Comparison of ENCODE assay signal across 8 mouse cellular contexts in the genomic region with DNA sequence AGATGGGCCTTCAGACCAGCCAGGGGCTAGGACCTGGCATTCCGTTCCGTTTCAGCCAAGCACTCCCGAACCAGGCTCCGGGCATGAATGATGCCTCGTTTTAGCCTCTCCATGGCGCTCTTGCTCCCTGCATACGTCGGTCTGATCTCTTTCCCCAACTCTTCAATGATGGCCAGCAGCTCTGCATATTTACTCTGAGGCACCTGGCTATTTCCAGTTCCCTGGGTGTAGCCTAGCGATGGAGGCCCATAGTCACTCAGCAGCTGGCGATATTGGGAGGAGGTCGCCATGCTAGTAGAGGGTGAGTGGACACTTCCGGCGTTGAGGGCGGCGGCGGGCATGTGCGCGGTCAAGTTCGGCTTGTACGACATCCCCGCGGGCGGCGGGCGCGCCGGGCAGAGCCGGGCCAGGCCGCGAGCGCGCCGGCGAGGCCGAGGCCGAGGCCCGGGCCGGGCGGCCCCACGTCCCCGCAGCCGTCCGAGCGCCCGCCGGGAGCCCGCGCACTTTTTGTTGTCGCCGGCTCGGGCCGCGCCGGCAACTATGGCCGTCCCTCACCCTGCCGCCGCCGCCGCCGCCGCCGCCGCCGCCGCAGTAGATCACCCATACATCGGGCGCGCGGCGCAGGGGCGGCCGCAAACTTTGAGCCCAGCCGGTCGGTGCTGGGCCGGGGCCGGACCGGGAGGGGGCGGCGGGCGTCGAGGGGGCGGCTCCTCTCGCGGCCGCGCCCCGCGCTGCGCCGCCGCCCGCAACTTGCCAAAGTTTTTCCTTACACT. TPM values are rescaled to one million over a fixed set of nuclear protein-coding genes. Genes with fewer than 3 reads are reported as not detected.
DNase-seq lines count a peak whose midpoint lies in the region; ATAC-seq and TF ChIP-seq lines count a peak whose summit lies in the region.
"Not testable (repeated sequence)": the region's sequence is repeated elsewhere in the genome, so short reads cannot be mapped to it uniquely, and the experiment has no call there.

A gene (plus strand): TSS at position 162 of the 773 bp plus-strand sequence.
A gene (minus strand): TSS at position 677 of the 773 bp plus-strand sequence.

- peak; percentile 71 for ATAC-seq in forebrain, postnatal 0 days
- ATAC-seq in kidney, postnatal 0 days (replicated peaks; ENCODE audit: low FRiP score, low read depth): peak; percentile 87
- peak; percentile 81 for ATAC-seq in liver, embryonic 16.5 days (ENCODE audit: low read depth)
- ATAC-seq in midbrain, embryonic 12.5 days (ENCODE audit: low FRiP score, low read depth): peak; percentile 82

- H3K27me3 ChIP-seq in E14TG2a.4 (ENCODE audit: insufficient read depth, low read length); kidney, postnatal 0 days (ENCODE audit: insufficient read depth, low read length); spleen, adult 2 months (ENCODE audit: control insufficient read depth, insufficient read depth, low read length): not testable (repeated sequence)
- H3K27me3 ChIP-seq in forebrain, postnatal 0 days (ENCODE audit: insufficient read depth, low read length): peaks cover 14% of the 10 kb centered on the region
- H3K27me3 ChIP-seq in hindbrain, embryonic 10.5 days (ENCODE audit: insufficient read depth, poor library complexity, severe bottlenecking): peaks cover 33% of the 10 kb centered on the region
- peaks cover 21% of the 10 kb centered on the region for H3K27me3 ChIP-seq in liver, embryonic 16.5 days (ENCODE audit: control insufficient read depth, insufficient read depth, low read depth, low read length)
- peaks cover 40% of the 10 kb centered on the region for H3K27me3 ChIP-seq in midbrain, embryonic 12.5 days

- DNase-seq in forebrain, postnatal 0 days; hindbrain, embryonic 10.5 days (ENCODE audit: low spot score); kidney, postnatal 0 days (ENCODE audit: low spot score); spleen, adult 2 months (ENCODE audit: low read depth in 1 of 2, low spot score in 2 of 2): not testable (repeated sequence)

- not testable (repeated sequence) for TF ChIP-seq POLR2A in cortical plate, adult 2 months (IDR thresholded peaks at IDR 0.05; ENCODE audit: extremely low read depth, insufficient read depth, low read length); spleen, adult 2 months (IDR thresholded peaks at IDR 0.05; ENCODE audit: low read depth, low read length)

- H3K4me2 ChIP-seq in forebrain, postnatal 0 days (ENCODE audit: low read depth): peak within 1 kb of the TSS; percentile 44
- H3K4me2 ChIP-seq in kidney, postnatal 0 days (ENCODE audit: low read length): peak within 1 kb of the TSS; percentile 70
- H3K4me2 ChIP-seq in liver, embryonic 16.5 days (ENCODE audit: low read depth, low read length): peak within 1 kb of the TSS; percentile 72
- H3K4me2 ChIP-seq in midbrain, embryonic 12.5 days (replicated peaks): peak within 1 kb of the TSS; percentile 54

- TF ChIP-seq CTCF in E14TG2a.4 (conservative IDR thresholded peaks at IDR 0.05; ENCODE audit: low read length); cortical plate, adult 2 months (IDR thresholded peaks at IDR 0.05; ENCODE audit: extremely low read depth, insufficient read depth, low read length); forebrain, postnatal 0 days (IDR thresholded peaks at IDR 0.05; ENCODE audit: low read depth); spleen, adult 2 months (IDR thresholded peaks at IDR 0.05; ENCODE audit: extremely low read depth, insufficient read depth, insufficient read length, insufficient replicate concordance): not testable (repeated sequence)
- peak; percentile 7; the same call in 1 of the 2 replicates for TF ChIP-seq CTCF in kidney, postnatal 0 days (IDR thresholded peaks at IDR 0.05; ENCODE audit: low read depth)

- not testable (repeated sequence) for H3K9ac ChIP-seq in forebrain, postnatal 0 days
- peak within 1 kb of the TSS; percentile 40; the same call in 1 of the 2 replicates for H3K9ac ChIP-seq in kidney, postnatal 0 days (ENCODE audit: low read depth, low read length)
- H3K9ac ChIP-seq in liver, embryonic 16.5 days (ENCODE audit: low read depth, low read length): peak within 1 kb of the TSS; percentile 30
- peak within 1 kb of the TSS; percentile 39; the same call in 1 of the 2 replicates for H3K9ac ChIP-seq in midbrain, embryonic 12.5 days (replicated peaks)

- H3K9me3 ChIP-seq in E14TG2a.4 (ENCODE audit: low read length); forebrain, postnatal 0 days (ENCODE audit: low read length); hindbrain, embryonic 10.5 days; kidney, postnatal 0 days (replicated peaks; ENCODE audit: low read length); liver, embryonic 16.5 days (replicated peaks; ENCODE audit: control insufficient read depth, low read length); midbrain, embryonic 12.5 days: not testable (repeated sequence)

- WGBS in forebrain, postnatal 0 days: 1% methylated on average over 42 of the region's 92 CpGs
- WGBS in hindbrain, embryonic 10.5 days: under 1% methylated on average over 67 of the region's 92 CpGs
- under 1% methylated on average over 44 of the region's 92 CpGs for WGBS in kidney, postnatal 0 days
- WGBS in liver, embryonic 16.5 days (ENCODE audit: insufficient replicate concordance): under 1% methylated on average over 48 of the region's 92 CpGs
- under 1% methylated on average over 47 of the region's 92 CpGs for WGBS in midbrain, embryonic 12.5 days
- WGBS in spleen, adult 2 months: under 1% methylated on average over 65 of the region's 92 CpGs

- peaks cover 53% of the 10 kb centered on the region for H3K4me1 ChIP-seq in E14TG2a.4 (replicated peaks; ENCODE audit: low read depth, low read length)
- H3K4me1 ChIP-seq in cortical plate, adult 2 months (ENCODE audit: control insufficient read depth, insufficient read depth, low read length); forebrain, postnatal 0 days (ENCODE audit: insufficient read depth); kidney, postnatal 0 days (replicated peaks; ENCODE audit: insufficient read depth, low read length); spleen, adult 2 months (ENCODE audit: control insufficient read depth, insufficient read depth, insufficient read length): not testable (repeated sequence)
- H3K4me1 ChIP-seq in hindbrain, embryonic 10.5 days (replicated peaks): peaks cover 18% of the 10 kb centered on the region
- H3K4me1 ChIP-seq in liver, embryonic 16.5 days (ENCODE audit: control insufficient read depth, low read depth, low read length): peaks cover 15% of the 10 kb centered on the region
- H3K4me1 ChIP-seq in midbrain, embryonic 12.5 days: peaks cover 12% of the 10 kb centered on the region

- not testable (repeated sequence) for H3K36me3 ChIP-seq in E14TG2a.4 (ENCODE audit: insufficient read depth, low read length); forebrain, postnatal 0 days (ENCODE audit: insufficient read depth); hindbrain, embryonic 10.5 days; kidney, postnatal 0 days (ENCODE audit: insufficient read depth, low read length); liver, embryonic 16.5 days (ENCODE audit: control insufficient read depth, insufficient read depth); midbrain, embryonic 12.5 days; spleen, adult 2 months (ENCODE audit: control insufficient read depth, insufficient read depth, low read length)

- peak within 1 kb of the TSS; percentile 23; the same call in 1 of the 2 replicates for H3K27ac ChIP-seq in cortical plate, adult 2 months (ENCODE audit: insufficient read depth, low read length)
- not testable (repeated sequence) for H3K27ac ChIP-seq in forebrain, postnatal 0 days (ENCODE audit: low read depth, low read length); liver, embryonic 16.5 days (ENCODE audit: low read length); midbrain, embryonic 12.5 days (replicated peaks); spleen, adult 2 months (ENCODE audit: insufficient read depth, low read length)
- H3K27ac ChIP-seq in hindbrain, embryonic 10.5 days: peak within 1 kb of the TSS; percentile 79
- peak within 1 kb of the TSS; percentile 82 for H3K27ac ChIP-seq in kidney, postnatal 0 days

- H3K4me3 ChIP-seq in E14TG2a.4 (replicated peaks; ENCODE audit: low read length): peak within 1 kb of the TSS; percentile 73
- not testable (repeated sequence) for H3K4me3 ChIP-seq in cortical plate, adult 2 months (ENCODE audit: insufficient read depth, low read length)
- peak within 1 kb of the TSS; percentile 35 for H3K4me3 ChIP-seq in forebrain, postnatal 0 days (ENCODE audit: low read depth, low read length)
- H3K4me3 ChIP-seq in hindbrain, embryonic 10.5 days: peak within 1 kb of the TSS; percentile 54
- H3K4me3 ChIP-seq in kidney, postnatal 0 days (replicated peaks; ENCODE audit: low read depth, low read length): peak within 1 kb of the TSS; percentile 44
- peak within 1 kb of the TSS; percentile 56 for H3K4me3 ChIP-seq in liver, embryonic 16.5 days (ENCODE audit: low read depth, low read length)
- peak within 1 kb of the TSS; percentile 44 for H3K4me3 ChIP-seq in midbrain, embryonic 12.5 days
- peak within 1 kb of the TSS; percentile 61 for H3K4me3 ChIP-seq in spleen, adult 2 months (ENCODE audit: extremely low read depth, insufficient read depth, insufficient read length)

RNA-seq across cellular contexts. Expression of the first gene that starts in this region (rescaled TPM):
- 4.2 and 4.3 TPM in 2 replicates for polyA plus RNA-seq in cortical plate, adult 2 months (2012; rRNA removed)
- 5.6 and 9.5 TPM in 2 replicates for total RNA-seq in forebrain, postnatal 0 days (2014; rRNA removed)
- polyA plus RNA-seq in forebrain, postnatal 0 days (2015; fragmentation: Nextera tagmentation; extraction: Ambion mirVana): 1.9 and 2.5 TPM in 2 replicates
- 0.26 and 0.30 TPM in 2 replicates for polyA plus RNA-seq in hindbrain, embryonic 10.5 days (2016; fragmentation: Nextera tagmentation; extraction: Ambion mirVana)
- polyA plus RNA-seq in kidney, postnatal 0 days (2015; fragmentation: Nextera tagmentation; extraction: Ambion mirVana): 10.2 and 10.5 TPM in 2 replicates
- 0.11 and 0.14 TPM in 2 replicates for polyA plus RNA-seq in liver, embryonic 16.5 days (2015; fragmentation: Nextera tagmentation; extraction: Ambion mirVana)
- 1.3 and 1.4 TPM in 2 replicates for polyA plus RNA-seq in midbrain, embryonic 12.5 days (2016; fragmentation: Nextera tagmentation; extraction: Ambion mirVana)
- 53.6 and 63.6 TPM in 2 replicates for polyA plus RNA-seq in spleen, adult 2 months (2012; rRNA removed)

RNA-seq across cellular contexts. Expression of the second gene that starts in this region (rescaled TPM):
- polyA plus RNA-seq in cortical plate, adult 2 months (2012; rRNA removed): 33.8 and 40.1 TPM in 2 replicates
- total RNA-seq in forebrain, postnatal 0 days (2014; rRNA removed): 8.0 and 9.3 TPM in 2 replicates
- polyA plus RNA-seq in forebrain, postnatal 0 days (2015; fragmentation: Nextera tagmentation; extraction: Ambion mirVana): 3.7 and 5.0 TPM in 2 replicates
- 3.5 and 4.7 TPM in 2 replicates for polyA plus RNA-seq in hindbrain, embryonic 10.5 days (2016; fragmentation: Nextera tagmentation; extraction: Ambion mirVana)
- 4.4 and 10.3 TPM in 2 replicates for polyA plus RNA-seq in kidney, postnatal 0 days (2015; fragmentation: Nextera tagmentation; extraction: Ambion mirVana)
- polyA plus RNA-seq in liver, embryonic 16.5 days (2015; fragmentation: Nextera tagmentation; extraction: Ambion mirVana): 0.22 and 0.40 TPM in 2 replicates
- polyA plus RNA-seq in midbrain, embryonic 12.5 days (2016; fragmentation: Nextera tagmentation; extraction: Ambion mirVana): 7.6 and 8.3 TPM in 2 replicates
- 3.9 and 6.1 TPM in 2 replicates for polyA plus RNA-seq in spleen, adult 2 months (2012; rRNA removed)

Comparison
In these comparisons a context has a peak if more than half of its experiments do, and no peak if none do; other contexts are left out.
1. Peak in ATAC-seq, H3K4me3 ChIP-seq, H3K9ac ChIP-seq and H3K4me2 ChIP-seq in liver, embryonic 16.5 days; RNA of the genes that start here not detected or under 1 TPM.